Mouse (Mus musculus): Measurements from ENCODE around the gene Gramd4. TPM values are rescaled to one million over a fixed set of nuclear protein-coding genes. Genes with fewer than 3 reads are reported as not detected.

The Gramd4 gene
- total and polyA plus RNA-seq, 3 experiments, result 0.17 to 0.66 (median 0.56) TPM

DNA sequence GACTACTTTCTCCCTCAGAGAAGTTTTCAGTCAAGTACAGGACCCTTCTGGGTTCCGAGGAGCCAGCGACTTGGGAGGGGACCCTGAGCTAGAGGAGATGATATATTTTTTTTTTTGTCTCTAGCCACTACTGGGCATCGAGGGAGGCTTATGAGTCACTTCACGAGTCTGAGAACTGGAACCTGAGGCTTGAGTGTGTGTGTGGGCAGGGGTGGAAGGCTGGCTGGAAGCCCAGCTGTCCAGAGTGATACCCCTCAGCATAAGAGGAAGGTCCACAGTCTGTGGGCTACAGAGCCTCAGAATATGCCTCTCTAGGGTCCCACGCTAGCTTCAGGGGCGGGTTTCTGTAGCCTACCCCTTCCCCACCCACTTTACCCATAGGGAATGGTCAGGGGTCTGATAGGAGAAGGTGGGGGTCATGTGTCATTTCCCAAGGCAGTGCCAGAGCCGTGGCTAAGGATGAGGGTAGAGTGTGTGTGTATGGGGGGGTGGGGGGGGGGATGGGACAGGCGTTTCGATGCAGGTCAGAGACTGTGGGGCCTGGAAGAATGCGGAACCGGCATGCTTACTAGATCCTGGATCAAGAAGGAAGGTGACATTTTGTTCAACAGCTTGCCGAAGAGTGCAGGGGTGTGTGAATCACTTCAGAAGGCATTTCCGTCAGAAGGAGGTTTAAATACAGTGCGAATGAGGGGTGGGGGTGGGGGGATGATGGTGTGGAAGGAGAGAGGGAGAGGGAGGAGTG lies 9.5 kb downstream of the Gramd4 start:
- in situ Hi-C loops (cut with MboI; ENCODE audit: low pct_ligation_motif_present, low pct_unique_long_range_greater_than_20kb, low sequenced_read_pairs), result no loop called here
- no peak for DNase-seq (ENCODE audit: extremely low read depth)
- no peak overlapping the region for H3K4me2 ChIP-seq (ENCODE audit: insufficient read depth, low read depth, poor library complexity, severe bottlenecking)
- no peak overlapping the region for H3K9ac ChIP-seq (ENCODE audit: insufficient read depth, low read depth)
- dilution Hi-C loops (cut with MboI; ENCODE audit: extremely low pct_ligation_motif_present, extremely low pct_unique_long_range_greater_than_20kb, low sequenced_read_pairs), result no loop called here
- H3K79me2 ChIP-seq (replicated peaks; ENCODE audit: control insufficient read depth, extremely low read depth, insufficient read depth, poor library complexity, severe bottlenecking), result no peaks in the 10 kb centered on the region
- H3K4me1 ChIP-seq (ENCODE audit: control insufficient read depth in 1 of 2, insufficient read depth in 2 of 2), result peaks cover 18 to 66% of the 10 kb centered on the region in 2 experiments
- no peaks in the 10 kb centered on the region for H3K36me3 ChIP-seq (replicated peaks in 1 of 2; ENCODE audit: control insufficient read depth in 1 of 2, insufficient read depth in 1 of 2, low read length in 1 of 2)
- TF ChIP-seq JUN (IDR thresholded peaks at IDR 0.05; ENCODE audit: insufficient read depth, low read depth, low read length) (no peak), USF1 (IDR thresholded peaks at IDR 0.05; ENCODE audit: low read depth, low read length) (no peak), ELF1 (IDR thresholded peaks at IDR 0.05; ENCODE audit: low read depth, low read length) (no peak), CHD2 (IDR thresholded peaks at IDR 0.05; ENCODE audit: low read length) (no peak), RAD21 (IDR thresholded peaks at IDR 0.05; ENCODE audit: low read depth, low read length) (no peak), KAT2A (IDR thresholded peaks at IDR 0.05; ENCODE audit: insufficient replicate concordance, low read length) (no peak), HCFC1 (IDR thresholded peaks at IDR 0.05; ENCODE audit: low read depth, low read length) (no peak), USF2 (conservative IDR thresholded peaks at IDR 0.05; ENCODE audit: low read depth, low read length) (no peak), JUND (conservative IDR thresholded peaks at IDR 0.05; ENCODE audit: low read depth, low read length) (no peak), ZMIZ1 (IDR thresholded peaks at IDR 0.05; ENCODE audit: low read depth, low read length) (no peak), MXI1 (IDR thresholded peaks at IDR 0.05; ENCODE audit: low read depth, low read length) (no peak), POLR2AphosphoS2 (IDR thresholded peaks at IDR 0.05; ENCODE audit: low read depth, low read length) (no peak), BHLHE40 (IDR thresholded peaks at IDR 0.05; ENCODE audit: low read depth, low read length) (no peak), MAX (IDR thresholded peaks at IDR 0.05; ENCODE audit: low read length) (no peak), MEF2A (IDR thresholded peaks at IDR 0.05; ENCODE audit: borderline replicate concordance, low read depth, low read length) (no peak), MAFK (IDR thresholded peaks at IDR 0.05; ENCODE audit: insufficient replicate concordance, low read length) (no peak), NRF1 (IDR thresholded peaks at IDR 0.05; ENCODE audit: low read depth, low read length) (no peak), SMC3 (IDR thresholded peaks at IDR 0.05; ENCODE audit: low read depth, low read length) (no peak), TCF12 (IDR thresholded peaks at IDR 0.05; ENCODE audit: low read depth, low read length) (no peak), POLR2A (IDR thresholded peaks at IDR 0.05; ENCODE audit: low read depth, low read length) (no peak)
- no peak overlapping the region for H3K4me3 ChIP-seq (replicated peaks in 1 of 3; ENCODE audit: low read depth in 2 of 3, low read length in 2 of 3, poor library complexity in 1 of 3)
- H3K27ac ChIP-seq (ENCODE audit: insufficient read depth, low read depth), result no peak overlapping the region
- peaks cover 24% of the 10 kb centered on the region for H3K27me3 ChIP-seq (replicated peaks)
- H3K9me3 ChIP-seq (replicated peaks; ENCODE audit: low read length), result peaks cover 2% of the 10 kb centered on the region

DNA sequence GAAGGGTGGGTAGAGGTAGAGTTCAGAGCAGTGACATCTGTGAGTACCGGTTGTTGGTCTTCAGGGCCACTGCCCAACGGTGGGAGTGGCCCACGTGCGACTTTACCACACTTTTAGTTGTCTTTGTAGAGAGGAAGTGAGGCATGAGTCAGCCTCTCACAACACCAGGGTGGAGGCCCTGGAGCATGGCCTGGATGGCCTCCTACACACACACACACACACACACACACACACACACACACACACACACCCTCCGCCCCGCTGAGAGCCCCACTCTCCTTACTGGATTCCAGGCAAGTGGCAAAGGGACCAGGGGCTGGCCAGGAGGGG lies 10.1 kb downstream of the Gramd4 start:
- peaks cover 24% of the 10 kb centered on the region for H3K27me3 ChIP-seq (replicated peaks)
- H3K27ac ChIP-seq (ENCODE audit: insufficient read depth, low read depth), result no peak overlapping the region
- no peak overlapping the region for H3K4me2 ChIP-seq (ENCODE audit: insufficient read depth, low read depth, poor library complexity, severe bottlenecking)
- no peaks in the 10 kb centered on the region for H3K36me3 ChIP-seq (replicated peaks in 1 of 2; ENCODE audit: control insufficient read depth in 1 of 2, insufficient read depth in 1 of 2, low read length in 1 of 2)
- H3K9ac ChIP-seq (ENCODE audit: insufficient read depth, low read depth), result no peak overlapping the region
- peak overlapping the region in 1 of 3 experiments; percentile 15 for H3K4me3 ChIP-seq (replicated peaks in 1 of 3; ENCODE audit: low read depth in 2 of 3, low read length in 2 of 3, poor library complexity in 1 of 3)
- H3K4me1 ChIP-seq (ENCODE audit: control insufficient read depth in 1 of 2, insufficient read depth in 2 of 2), result peaks cover 18 to 65% of the 10 kb centered on the region in 2 experiments
- no peaks in the 10 kb centered on the region for H3K79me2 ChIP-seq (replicated peaks; ENCODE audit: control insufficient read depth, extremely low read depth, insufficient read depth, poor library complexity, severe bottlenecking)
- peak; percentile 54 for DNase-seq (ENCODE audit: extremely low read depth)
- H3K9me3 ChIP-seq (replicated peaks; ENCODE audit: low read length), result peaks cover 2% of the 10 kb centered on the region
- dilution Hi-C loops (cut with MboI; ENCODE audit: extremely low pct_ligation_motif_present, extremely low pct_unique_long_range_greater_than_20kb, low sequenced_read_pairs) (no loop called here), in situ Hi-C loops (cut with MboI; ENCODE audit: low pct_ligation_motif_present, low pct_unique_long_range_greater_than_20kb, low sequenced_read_pairs) (no loop called here)
- no peak for TF ChIP-seq POLR2AphosphoS2 (IDR thresholded peaks at IDR 0.05; ENCODE audit: low read depth, low read length)
- TF ChIP-seq BHLHE40 (IDR thresholded peaks at IDR 0.05; ENCODE audit: low read depth, low read length), result peak; percentile 89
- TF ChIP-seq KAT2A (IDR thresholded peaks at IDR 0.05; ENCODE audit: insufficient replicate concordance, low read length), result no peak
- TF ChIP-seq GABPA (IDR thresholded peaks at IDR 0.05; ENCODE audit: insufficient replicate concordance, low read depth, low read length), result no peak
- no peak for TF ChIP-seq USF2 (conservative IDR thresholded peaks at IDR 0.05; ENCODE audit: low read depth, low read length)
- TF ChIP-seq IRF4 (IDR thresholded peaks at IDR 0.05; ENCODE audit: low read depth, low read length), result peak; percentile 47; the same call in 1 of the 2 replicates
- no peak for TF ChIP-seq MEF2A (IDR thresholded peaks at IDR 0.05; ENCODE audit: borderline replicate concordance, low read depth, low read length)
- peak; percentile 56; the same call in 1 of the 2 replicates for TF ChIP-seq MXI1 (IDR thresholded peaks at IDR 0.05; ENCODE audit: low read depth, low read length)
- TF ChIP-seq SMC3 (IDR thresholded peaks at IDR 0.05; ENCODE audit: low read depth, low read length), result no peak
- no peak for TF ChIP-seq HCFC1 (IDR thresholded peaks at IDR 0.05; ENCODE audit: low read depth, low read length)
- no peak for TF ChIP-seq TBP (conservative IDR thresholded peaks at IDR 0.05; ENCODE audit: low read depth, low read length)
- no peak for TF ChIP-seq JUND (conservative IDR thresholded peaks at IDR 0.05; ENCODE audit: low read depth, low read length)
- no peak for TF ChIP-seq USF1 (IDR thresholded peaks at IDR 0.05; ENCODE audit: low read depth, low read length)
- TF ChIP-seq ZKSCAN1 (IDR thresholded peaks at IDR 0.05; ENCODE audit: borderline replicate concordance, low read depth, low read length), result no peak
- TF ChIP-seq NELFE (IDR thresholded peaks at IDR 0.05; ENCODE audit: low read depth, low read length), result no peak
- TF ChIP-seq RAD21 (IDR thresholded peaks at IDR 0.05; ENCODE audit: low read depth, low read length), result no peak
- TF ChIP-seq MAX (IDR thresholded peaks at IDR 0.05; ENCODE audit: low read length), result peak; percentile 79
- no peak for TF ChIP-seq CHD1 (IDR thresholded peaks at IDR 0.05; ENCODE audit: low read depth, low read length)
- no peak for TF ChIP-seq TCF12 (IDR thresholded peaks at IDR 0.05; ENCODE audit: low read depth, low read length)
- TF ChIP-seq UBTF (IDR thresholded peaks at IDR 0.05; ENCODE audit: low read depth, low read length), result no peak
- TF ChIP-seq ZMIZ1 (IDR thresholded peaks at IDR 0.05; ENCODE audit: low read depth, low read length), result no peak
- no peak for TF ChIP-seq MAZ (IDR thresholded peaks at IDR 0.05; ENCODE audit: low read depth, low read length)
- no peak for TF ChIP-seq JUN (IDR thresholded peaks at IDR 0.05; ENCODE audit: insufficient read depth, low read depth, low read length)
- no peak for TF ChIP-seq POLR2A (IDR thresholded peaks at IDR 0.05; ENCODE audit: low read depth, low read length)
